Mouse (Mus musculus): ENCODE results near the gene Atpaf1.

DNA sequence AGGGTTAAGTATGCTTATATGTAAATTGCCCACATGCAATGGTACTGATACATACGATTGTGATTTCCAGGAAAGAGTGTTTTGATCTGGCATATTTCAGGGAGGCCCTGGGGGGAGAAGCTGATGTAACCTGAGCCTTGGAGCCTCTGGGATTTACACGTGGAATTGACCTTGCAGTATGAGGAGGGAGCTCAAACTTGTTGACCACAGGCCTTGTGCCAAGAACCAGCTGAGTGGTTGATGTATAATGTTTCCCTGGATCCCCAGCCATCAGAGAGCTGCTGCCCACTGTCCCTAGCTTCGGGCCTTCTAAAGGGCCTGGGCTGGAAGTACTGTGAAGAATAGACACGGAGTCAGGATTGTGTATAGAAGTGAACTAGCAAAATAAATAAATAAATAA, 55.3 kb downstream of the Atpaf1 start:
- no peak for TF ChIP-seq CTCF (IDR thresholded peaks at IDR 0.05; ENCODE audit: borderline replicate concordance, extremely low read depth, insufficient read depth, insufficient read length)
- no peak for TF ChIP-seq POLR2A (IDR thresholded peaks at IDR 0.05; ENCODE audit: borderline replicate concordance, extremely low read depth, insufficient read depth, insufficient read length, poor library complexity, severe bottlenecking)

Measured in brain, embryonic 14.5 days (tissue).